Mouse (Mus musculus) kidney, adult 2 months (tissue): ENCODE data around the gene Atxn1. TPM values are rescaled to one million over a fixed set of nuclear protein-coding genes. Genes with fewer than 3 reads are reported as not detected.

Experiments used
- DNase-seq: peaks from one replicate; pipeline ENCODE4 v3.0.0; 2021
- H3K27ac ChIP-seq: fragments of 200-500 bp; 2 replicates; pipeline ENCODE4 v1.5.1; 2012; ENCODE audit warnings: low read depth, low read length, control low read depth, inconsistent platforms; ENCODE audit not compliant: insufficient read depth
- H3K27me3 ChIP-seq: fragments of 200-500 bp; replicated peaks from 2 replicates; pipeline ENCODE4 v1.6.1; 2012; ENCODE audit warnings: mild to moderate bottlenecking, moderate library complexity, low read length, inconsistent platforms; ENCODE audit not compliant: control insufficient read depth, insufficient read depth
- H3K36me3 ChIP-seq: fragments of 200-500 bp; 2 replicates; pipeline ENCODE4 v1.6.1; 2012; ENCODE audit warnings: mild to moderate bottlenecking, moderate library complexity, low read length, inconsistent platforms; ENCODE audit not compliant: control insufficient read depth, insufficient read depth
- H3K4me1 ChIP-seq: fragments of 200-500 bp; 2 replicates; pipeline ENCODE4 v1.6.1; 2011; ENCODE audit warnings: low read length; ENCODE audit not compliant: control insufficient read depth, insufficient read depth
- H3K4me3 ChIP-seq: fragments of 200-500 bp; 2 replicates; pipeline ENCODE4 v1.5.1; 2011; ENCODE audit warnings: mild to moderate bottlenecking, low read depth, low read length, control low read depth; ENCODE audit not compliant: insufficient read depth
- CTCF ChIP-seq: fragments of 200-500 bp; conservative IDR thresholded peaks from 2 replicates; pipeline ENCODE4 v1.5.1; 2011; ENCODE audit warnings: low read depth, mild to moderate bottlenecking, control low read depth, low read length, moderate library complexity, mixed read lengths; ENCODE audit not compliant: insufficient read depth, insufficient read length
- POLR2A ChIP-seq: fragments of 200-500 bp; IDR thresholded peaks from one replicate; pipeline ENCODE4 v1.6.1; 2011; ENCODE audit warnings: low read depth, low read length, control low read depth
- WGBS: fragments of 180-500 bp; shearing (Covaris S2); methylation state at CpG from one replicate; pipeline ENCODE4 v1.1.7; 2018; 5-methylcytosine and 5-hydroxymethylcytosine counted together
- polyA plus RNA-seq: library from polyadenylated mRNA; depleted of rRNA; stranded (reverse); fragments of >200 nt; gene quantifications from 2 replicates; pipeline ENCODE4 v1.2.3, GENCODE M21; 2012

The Atxn1 gene
- polyA plus RNA-seq, 1 experiment: 15.0 TPM

DNA sequence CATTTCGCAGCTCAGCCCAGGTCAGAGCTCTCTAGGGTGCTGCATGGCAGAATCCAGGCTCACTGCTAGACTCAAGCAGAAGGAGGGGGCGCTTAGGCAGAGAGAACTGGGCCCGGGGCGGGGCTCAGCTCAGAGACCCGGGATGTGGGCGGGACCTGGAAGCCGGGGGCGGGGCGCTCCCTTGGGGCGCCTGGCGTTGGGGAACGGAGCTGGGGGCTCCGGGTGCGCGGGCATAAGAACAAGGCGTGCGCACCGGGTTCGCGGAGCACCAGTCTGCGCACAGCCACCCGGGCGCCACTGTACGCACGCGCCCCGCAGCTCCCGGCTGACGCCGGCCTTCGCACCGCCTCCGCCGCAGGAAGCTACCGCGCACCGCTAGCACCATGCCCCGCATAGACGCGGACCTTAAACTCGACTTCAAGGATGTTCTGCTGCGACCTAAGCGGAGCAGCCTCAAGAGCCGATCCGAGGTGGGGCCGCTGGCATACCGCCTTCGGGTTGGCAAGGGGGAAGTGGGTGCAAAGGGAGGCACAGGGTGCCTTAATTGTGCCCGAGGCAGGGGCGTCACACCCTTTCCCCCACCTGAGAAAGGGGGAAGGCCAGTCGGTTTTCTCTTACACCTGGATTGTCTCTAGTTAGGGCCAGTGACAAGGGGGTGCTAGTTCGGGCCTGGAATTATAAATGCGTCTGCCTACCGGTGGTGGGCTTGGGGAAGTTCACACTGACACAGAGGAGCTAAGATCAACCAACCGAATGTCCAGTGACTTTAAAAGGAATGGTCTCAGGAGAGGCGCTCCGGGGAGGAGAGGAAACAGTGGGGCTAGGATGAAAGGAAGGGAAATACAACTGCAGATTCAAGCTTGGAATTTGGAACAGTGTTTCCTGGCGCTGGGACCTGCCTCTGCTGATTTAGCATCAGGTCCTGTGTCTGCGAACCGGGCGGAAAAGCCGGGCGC lies 457.3 kb downstream of the Atxn1 start, which contains the start of gene Gmpr:
Gene Gmpr (plus strand): TSS at position 171 of the 956 bp plus-strand sequence.
- Histone ChIP-seq H3K27me3 (no peaks in the 10 kb centered on the region), H3K4me1 (peaks cover 20% of the 10 kb centered on the region), H3K4me3 (peak within 1 kb of the TSS; percentile 59), H3K36me3 (no peaks in the 10 kb centered on the region), H3K27ac (peak within 1 kb of the TSS; percentile 75)
- TF ChIP-seq POLR2A (no peak), CTCF (no peak)
- peak; percentile 93 for DNase-seq
- WGBS: 1% methylated on average over 63 of the region's 63 CpGs

- TF ChIP-seq CTCF (no peak), POLR2A (no peak)
- DNase-seq: no peak
- no peaks in the 10 kb centered on the region for H3K36me3 ChIP-seq
- no peak overlapping the region for H3K27ac ChIP-seq
- 91% methylated on average over 3 of the region's 3 CpGs for whole genome bisulfite sequencing
- peaks cover 10% of the 10 kb centered on the region; the same call in 1 of the 2 replicates for H3K4me1 ChIP-seq
- no peaks in the 10 kb centered on the region for H3K27me3 ChIP-seq
- H3K4me3 ChIP-seq: no peak overlapping the region
Observed at GRCm38 (mm10) chr13:45505546-45505945, 459.3 kb downstream of the Atxn1 start.

GRCm38 (mm10) chr13:45502791-45503190 lies 462.0 kb downstream of the Atxn1 start:
- Histone ChIP-seq H3K36me3 (no peaks in the 10 kb centered on the region), H3K4me3 (no peak overlapping the region), H3K27me3 (no peaks in the 10 kb centered on the region), H3K4me1 (peaks cover 4% of the 10 kb centered on the region; the same call in 1 of the 2 replicates), H3K27ac (no peak overlapping the region)
- 91% methylated on average over 5 of the region's 5 CpGs for WGBS
- DNase-seq: no peak
- TF ChIP-seq CTCF: no peak
- no peak for TF ChIP-seq POLR2A

DNA sequence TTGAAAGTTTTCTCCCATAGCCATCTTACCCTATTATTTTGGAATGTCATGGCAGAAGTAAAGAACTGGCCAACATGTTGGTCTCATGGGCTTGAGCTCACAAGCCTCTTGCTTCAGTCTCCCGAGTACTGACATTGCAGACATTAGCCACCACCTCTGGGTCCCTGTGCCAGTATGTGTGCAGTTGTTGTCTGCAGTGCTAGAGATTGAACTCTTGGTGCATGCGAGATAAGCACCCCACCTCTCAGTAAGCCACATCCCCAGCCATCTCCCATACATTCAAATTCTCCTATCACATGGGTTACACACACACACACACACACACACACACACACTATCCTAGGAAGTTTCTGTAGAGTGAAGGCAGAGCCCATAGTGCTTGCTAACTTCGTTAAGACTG lies 464.9 kb downstream of the Atxn1 start:
- no peak for DNase-seq
- H3K4me1 ChIP-seq: no peaks in the 10 kb centered on the region
- no peak overlapping the region for H3K4me3 ChIP-seq
- no peaks in the 10 kb centered on the region for H3K36me3 ChIP-seq
- no peak overlapping the region for H3K27ac ChIP-seq
- no peak for TF ChIP-seq POLR2A
- TF ChIP-seq CTCF: no peak
- H3K27me3 ChIP-seq: no peaks in the 10 kb centered on the region
- WGBS: 97% methylated on average over 3 of the region's 3 CpGs
